Mouse (Mus musculus) ovary, adult 18-20 months (tissue): ENCODE data around the gene Neu2.
"Not testable (repeated sequence)": the region's sequence is repeated elsewhere in the genome, so short reads cannot be mapped to it uniquely, and the experiment has no call there.

Experiments used
- DNase-seq: peaks from one replicate; pipeline ENCODE4 v3.0.0; 2022; ENCODE audit warnings: low spot score, mixed read lengths

The Neu2 gene

DNA sequence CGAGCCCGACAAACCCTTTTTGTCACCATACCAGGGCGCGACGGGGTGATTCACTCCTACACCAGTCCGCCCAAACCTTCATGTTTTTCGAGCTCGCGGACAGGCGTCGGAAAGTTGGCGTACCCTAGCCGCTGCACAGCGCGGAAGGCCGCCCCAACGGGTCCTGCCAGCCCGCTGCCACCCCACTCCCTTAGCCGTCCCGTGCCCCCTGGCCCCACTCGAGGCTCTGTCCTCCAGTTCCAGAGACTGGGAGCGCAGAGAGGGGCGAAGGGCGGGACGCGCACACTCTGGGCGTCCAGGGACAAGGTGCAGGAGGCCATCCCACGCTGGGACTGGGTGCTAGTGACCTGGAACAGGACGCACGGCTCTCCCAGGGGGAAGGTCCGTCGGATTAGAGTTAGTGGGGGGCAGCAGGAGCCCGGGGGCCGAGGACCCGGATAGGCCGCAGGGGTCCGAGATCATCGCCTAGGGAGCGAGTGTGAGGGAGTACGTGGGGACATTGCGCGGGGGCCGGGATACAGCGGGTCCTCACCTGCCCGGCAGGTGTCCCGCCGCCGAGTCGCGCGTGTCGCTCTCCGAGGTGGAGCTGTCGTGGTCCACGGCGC is at the start of gene Neu2:
Gene Neu2 (plus strand): TSS at position 329 of the 605 bp plus-strand sequence.
- DNase-seq, result no peak

GRCm38 (mm10) chr1:87467469-87467868 is 42.2 kb upstream of the Neu2 start:
- no peak for DNase-seq

DNA sequence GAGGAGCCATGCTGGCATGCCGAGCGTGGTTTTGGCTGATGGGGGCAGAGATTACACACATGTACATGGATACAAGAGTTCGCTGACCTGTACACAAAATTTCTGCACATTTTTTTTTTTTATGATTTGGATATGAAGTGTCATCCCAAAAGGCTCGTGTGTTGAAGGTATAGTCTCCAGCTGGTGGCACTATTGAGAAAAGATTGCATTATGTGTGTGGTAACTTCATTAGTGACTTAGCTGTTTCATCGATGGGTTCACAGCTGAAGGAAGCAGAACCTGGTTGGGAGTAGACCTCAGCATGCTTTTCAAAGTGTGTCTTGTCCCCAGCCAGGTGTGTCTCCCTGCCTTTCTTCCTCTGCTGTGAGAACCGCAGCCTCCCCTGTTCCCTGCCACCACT is 41.4 kb upstream of the Neu2 start:
- DNase-seq, result no peak

DNA sequence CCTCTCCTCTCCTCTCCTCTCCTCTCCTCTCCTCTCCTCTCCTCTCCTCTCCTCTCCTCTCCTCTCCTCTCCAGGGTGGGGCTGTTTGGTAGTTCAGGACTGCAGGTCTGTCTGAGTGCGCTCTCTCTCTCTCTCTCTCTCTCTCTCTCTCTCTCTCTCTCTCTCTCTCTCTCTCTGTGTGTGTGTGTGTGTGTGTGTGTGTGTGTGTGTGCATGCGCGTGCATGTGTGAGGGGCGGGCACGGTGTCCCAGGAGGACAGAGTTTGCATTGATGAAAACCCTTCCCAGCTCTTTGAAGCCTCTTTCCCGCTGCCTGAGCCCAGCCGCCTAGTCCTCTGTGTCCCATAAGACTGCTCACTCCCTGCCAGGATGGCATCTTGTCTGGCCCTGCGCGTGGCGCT is 39.7 kb upstream of the Neu2 start, which contains the start of gene Snorc:
Gene Snorc (plus strand): TSS at position 301 of the 400 bp plus-strand sequence.
- DNase-seq, result not testable (repeated sequence)

- no peak for DNase-seq
These were observed 37.8 kb upstream of the Neu2 start for GRCm38 (mm10) chr1:87471914-87472313.

GRCm38 (mm10) chr1:87472576-87472975 is 37.1 kb upstream of the Neu2 start:
- no peak for DNase-seq

DNA sequence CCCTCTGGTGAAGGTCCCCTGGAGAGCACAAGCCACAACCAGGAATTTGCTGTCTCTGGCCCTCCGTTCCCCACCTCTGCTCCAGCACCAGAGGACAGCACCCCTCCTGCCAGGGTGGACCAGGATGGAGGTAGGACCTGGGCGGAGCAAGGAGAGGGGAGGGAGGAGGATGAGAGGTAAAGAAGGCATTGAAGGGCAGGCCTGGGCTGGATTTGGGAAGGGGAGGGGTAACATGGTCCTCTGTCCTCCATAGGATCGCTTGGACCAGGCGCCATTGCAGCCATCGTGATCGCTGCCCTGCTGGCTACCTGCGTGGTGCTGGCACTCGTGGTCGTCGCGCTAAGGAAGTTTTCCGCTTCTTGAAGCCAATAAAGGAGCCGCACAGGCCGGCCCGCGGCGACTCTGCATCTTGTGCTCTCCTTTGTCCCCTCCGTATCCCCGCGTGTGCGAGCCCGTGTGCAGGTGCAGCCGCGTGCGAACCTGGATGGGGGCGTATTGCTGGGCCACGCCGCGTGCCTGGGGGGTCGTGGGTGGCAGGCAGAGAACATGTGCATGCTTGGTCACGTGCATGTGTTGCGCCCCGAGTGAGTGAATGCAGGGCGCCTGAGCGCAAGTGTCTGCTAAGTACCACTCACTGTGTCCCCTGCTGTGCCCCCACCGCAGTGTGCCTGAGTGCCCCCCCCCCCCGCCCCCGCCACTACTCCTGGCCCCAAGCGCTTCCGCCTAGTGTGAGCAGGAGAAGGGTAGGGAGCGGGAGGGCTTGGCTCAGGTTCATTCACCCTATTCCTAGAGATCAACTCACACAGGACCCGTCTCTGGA is 34.4 kb upstream of the Neu2 start:
- no peak for DNase-seq

- DNase-seq, result no peak
These were observed 27.1 kb upstream of the Neu2 start for GRCm38 (mm10) chr1:87482546-87482945.

- DNase-seq, result no peak
These were observed 23.3 kb upstream of the Neu2 start for GRCm38 (mm10) chr1:87486386-87486785.

DNA sequence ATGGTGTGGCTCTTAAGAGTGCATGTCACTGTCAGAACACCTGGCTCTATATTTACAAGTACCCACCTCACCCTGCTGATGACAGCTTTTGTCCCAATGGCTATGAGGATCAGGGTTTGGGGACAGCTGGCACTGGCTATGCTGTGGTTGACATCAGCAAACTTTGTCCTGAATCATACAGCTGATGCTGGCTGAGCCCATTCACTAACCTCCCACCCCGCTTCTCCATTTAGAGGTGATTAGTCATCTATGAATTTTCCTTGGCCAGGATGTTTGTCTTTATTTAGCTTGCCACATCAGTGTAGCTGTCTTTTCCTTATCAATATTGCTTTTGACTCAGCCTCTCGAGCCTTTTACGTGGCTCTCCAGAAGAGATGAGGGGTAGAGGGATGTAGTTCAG is 17.4 kb upstream of the Neu2 start:
- no peak for DNase-seq

GRCm38 (mm10) chr1:87493542-87493941 is 16.1 kb upstream of the Neu2 start:
- DNase-seq, result no peak

DNA sequence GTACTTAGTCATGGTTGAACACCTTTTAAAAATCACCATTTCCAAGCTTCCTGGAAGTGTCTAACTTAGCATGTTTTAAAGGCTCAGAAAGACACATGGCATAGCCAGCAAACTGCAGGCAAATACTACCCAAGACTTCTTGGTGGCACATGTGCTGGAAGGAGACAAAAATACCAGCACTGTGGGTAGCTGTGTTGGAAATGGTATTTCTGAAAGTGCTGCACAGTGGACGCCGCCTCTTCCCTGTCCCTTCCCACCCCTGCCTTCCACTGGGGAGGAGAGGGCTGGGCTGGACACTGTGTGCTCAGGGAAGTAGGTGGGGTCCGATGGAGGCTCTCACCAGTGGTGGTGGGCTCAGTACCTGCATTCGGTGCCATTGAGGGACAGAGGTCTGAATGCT is 4.2 kb upstream of the Neu2 start:
- no peak for DNase-seq

DNA sequence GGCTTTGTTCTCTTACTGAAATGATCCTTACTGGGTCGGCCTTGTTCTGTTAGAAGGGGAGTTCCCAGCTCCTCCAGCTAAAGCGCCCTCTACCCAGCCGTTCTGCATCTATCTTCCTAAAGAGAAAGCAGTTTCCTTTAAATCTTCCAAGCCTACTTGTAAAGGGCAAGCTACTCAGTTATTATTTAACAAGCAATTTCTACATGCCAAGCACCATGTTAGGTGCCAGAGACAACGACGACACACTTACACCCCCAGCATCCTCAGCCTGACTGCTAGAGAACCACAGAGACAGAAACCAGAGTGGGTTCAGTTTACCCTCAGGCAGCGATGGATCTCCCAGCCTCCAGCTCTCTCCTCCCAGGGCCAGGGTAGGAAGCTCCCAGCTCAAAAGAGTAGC is 1.8 kb upstream of the Neu2 start:
- DNase-seq, result no peak

- DNase-seq, result no peak
These were observed 813 bp upstream of the Neu2 start for GRCm38 (mm10) chr1:87508591-87509560.

DNA sequence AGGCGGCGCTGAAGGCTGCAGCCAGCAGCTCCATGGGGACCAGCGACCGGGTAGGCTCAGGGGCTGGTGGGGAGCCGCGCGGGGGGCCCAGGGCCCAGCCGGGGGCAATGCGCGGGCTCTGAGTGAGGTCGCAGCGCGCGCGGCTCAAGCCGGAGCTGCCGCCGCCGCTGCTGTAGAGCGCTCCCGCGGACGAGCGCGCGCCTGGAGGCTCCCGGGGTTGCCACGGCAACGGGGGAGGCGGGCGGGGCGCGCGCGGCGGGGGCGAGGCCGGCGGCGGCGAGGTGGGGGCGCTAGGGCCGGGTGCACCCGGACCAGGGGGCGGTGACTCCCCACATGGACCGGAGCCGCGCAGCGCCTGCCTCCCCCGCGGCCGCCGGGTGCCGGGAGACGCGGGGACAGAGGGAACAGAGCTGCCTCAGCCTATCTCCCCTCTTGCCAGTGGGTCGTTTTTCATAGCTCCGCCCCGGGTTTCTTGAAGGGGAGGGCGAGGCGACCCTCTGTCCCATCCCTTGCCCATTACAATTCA is 540 bp downstream of the Neu2 start:
- peak; percentile 29 for DNase-seq

DNA sequence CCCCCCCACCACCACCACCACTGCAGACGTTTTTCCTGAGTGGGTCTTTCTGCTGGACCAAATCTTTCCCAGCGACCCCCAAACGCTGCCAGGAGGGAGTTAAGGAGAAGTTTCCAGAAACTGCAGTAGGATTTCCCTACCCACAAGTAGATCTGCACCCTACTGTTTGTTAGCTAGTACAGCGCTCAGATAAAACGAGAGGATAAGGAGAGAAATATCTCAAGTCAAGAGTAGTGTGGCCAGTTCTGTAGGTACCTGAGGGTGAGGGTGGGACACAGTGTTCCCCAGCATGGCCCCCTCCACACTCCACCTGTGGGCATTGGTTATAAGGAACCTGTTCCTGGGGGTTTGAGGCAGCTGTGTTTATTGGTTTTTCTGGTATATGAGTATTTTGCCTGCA is 1.2 kb downstream of the Neu2 start:
- no peak for DNase-seq

- DNase-seq, result no peak
These were observed 10.8 kb downstream of the Neu2 start for GRCm38 (mm10) chr1:87520467-87520866.

DNA sequence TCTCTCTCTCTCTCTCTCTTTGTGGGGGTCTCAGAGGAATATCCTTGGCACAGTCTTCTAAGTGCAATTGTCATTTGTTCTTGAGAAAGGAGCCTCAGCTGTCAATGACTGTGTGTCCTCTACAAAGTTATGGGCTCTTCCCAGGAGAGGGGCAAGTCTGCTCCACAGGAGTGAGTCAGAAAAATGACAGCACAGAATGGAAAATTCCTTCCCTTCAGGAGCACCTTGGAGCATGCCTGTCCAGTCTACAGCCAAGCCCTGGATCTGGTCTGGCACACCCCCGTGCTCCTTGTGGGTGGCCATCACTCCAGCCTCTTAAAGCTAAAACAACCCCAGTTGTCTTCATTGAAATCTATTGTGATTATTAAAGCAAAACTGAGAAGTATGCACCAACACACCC is 11.8 kb downstream of the Neu2 start:
- DNase-seq, result no peak

GRCm38 (mm10) chr1:87525041-87525440 is 15.4 kb downstream of the Neu2 start:
- no peak for DNase-seq

DNA sequence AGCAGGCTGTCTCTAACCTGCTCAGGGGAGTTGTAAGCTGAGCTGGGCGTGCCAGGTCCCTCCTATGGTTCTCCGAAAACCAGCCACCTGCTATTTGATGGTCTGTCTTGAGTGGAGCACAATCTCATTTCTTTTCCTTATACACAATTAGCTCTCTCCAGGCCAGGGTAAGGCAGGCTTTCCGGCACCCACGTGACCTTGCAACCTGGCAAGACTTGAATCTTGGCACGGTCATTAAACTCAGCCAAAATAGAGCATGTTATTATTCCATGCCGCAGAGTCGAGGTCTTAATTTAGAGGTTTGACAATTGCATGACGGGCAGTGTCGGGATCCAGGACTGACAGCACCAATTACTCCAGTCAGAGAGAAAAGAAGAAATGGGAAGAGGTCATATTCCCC is 17.5 kb downstream of the Neu2 start:
- no peak for DNase-seq

DNA sequence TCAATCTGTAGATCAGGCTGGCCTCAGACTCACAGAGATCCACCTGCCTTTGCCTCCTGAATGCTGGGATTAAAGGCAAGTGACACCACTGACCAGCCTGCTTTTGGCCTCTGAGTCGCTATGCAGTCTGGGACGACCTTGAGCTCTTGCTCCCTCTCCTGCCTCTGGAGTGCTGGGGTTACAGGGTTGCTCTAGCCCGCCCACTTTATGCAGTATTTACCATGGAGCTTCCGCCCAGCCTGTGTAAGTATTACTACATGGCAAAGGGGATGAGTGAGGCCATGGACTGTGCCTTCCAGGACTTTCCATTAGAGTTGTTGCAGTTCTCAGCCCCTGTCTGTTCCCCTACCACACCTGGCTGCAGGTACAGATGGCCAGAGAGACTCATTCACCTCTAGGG is 22.7 kb downstream of the Neu2 start:
- no peak for DNase-seq

GRCm38 (mm10) chr1:87534118-87534517 is 24.4 kb downstream of the Neu2 start:
- no peak for DNase-seq
